10 mouse cellular contexts compared by ENCODE assay signal in the genomic region with DNA sequence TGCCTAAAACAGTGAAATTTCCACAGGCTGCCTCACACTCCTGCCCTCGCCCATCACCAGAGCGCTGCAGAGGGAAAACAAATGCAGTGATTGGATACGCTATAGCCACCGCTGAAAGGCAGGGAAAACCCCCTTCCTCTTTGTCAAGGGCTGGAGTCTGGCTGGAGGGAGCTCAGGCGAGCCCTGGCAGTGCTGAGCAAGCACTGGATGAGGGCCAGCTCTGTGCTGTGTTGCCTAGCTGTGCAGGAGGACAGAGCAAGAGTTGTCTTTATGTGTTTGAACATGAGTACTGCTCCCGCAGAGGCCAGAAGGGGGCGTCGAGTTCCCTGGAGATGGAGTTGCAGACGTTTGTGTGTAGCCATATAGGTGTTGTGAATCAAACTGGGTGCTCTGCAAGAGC. TPM values are rescaled to one million over a fixed set of nuclear protein-coding genes. Genes with fewer than 3 reads are reported as not detected.
A peak's percentile ranks its signal among the peaks of the same experiment; 100 is the strongest.
DNase-seq lines count a peak whose midpoint lies in the region; ATAC-seq and TF ChIP-seq lines count a peak whose summit lies in the region.
"Had no signal": no experiment of that assay in that cellular context is flagged by ENCODE, and none has a peak within 500 bp of the region (broad histone marks: within the 10 kb centered on the region; RNA-seq: fewer than 3 reads in every experiment).

No protein-coding gene starts in this region.

- H3K9me3 ChIP-seq in forebrain, embryonic 14.5 days (replicated peaks; ENCODE audit: control insufficient read depth, low read length) = no peaks in the 10 kb centered on the region
- H3K9me3 ChIP-seq in midbrain, postnatal 0 days (ENCODE audit: low read length) = no peaks in the 10 kb centered on the region
- H3K9me3 ChIP-seq: embryonic facial prominence, embryonic 15.5 days had no signal

- peak; percentile 51 for TF ChIP-seq CTCF in midbrain, postnatal 0 days (IDR thresholded peaks at IDR 0.05)

- peak; percentile 83 for ATAC-seq in forebrain, embryonic 14.5 days
- ATAC-seq in midbrain, postnatal 0 days (ENCODE audit: low FRiP score) = peak; percentile 65

- no peak overlapping the region for H3K4me3 ChIP-seq in forebrain, embryonic 14.5 days (ENCODE audit: low read depth, low read length)
- no peak overlapping the region for H3K4me3 ChIP-seq in midbrain, postnatal 0 days (ENCODE audit: low read depth, low read length)
- H3K4me3 ChIP-seq: embryonic facial prominence, embryonic 15.5 days; limb, embryonic 12.5 days had no signal

- no peaks in the 10 kb centered on the region for H3K36me3 ChIP-seq in forebrain, embryonic 14.5 days (ENCODE audit: control insufficient read depth, insufficient read depth, low read length)
- no peaks in the 10 kb centered on the region for H3K36me3 ChIP-seq in midbrain, postnatal 0 days (ENCODE audit: insufficient read depth, low read length)
- H3K36me3 ChIP-seq: embryonic facial prominence, embryonic 15.5 days; limb, embryonic 12.5 days had no signal

- H3K27me3 ChIP-seq in forebrain, embryonic 14.5 days (replicated peaks; ENCODE audit: control insufficient read depth, insufficient read depth, low read length) = no peaks in the 10 kb centered on the region
- no peaks in the 10 kb centered on the region for H3K27me3 ChIP-seq in midbrain, postnatal 0 days (ENCODE audit: insufficient read depth, low read length)
- H3K27me3 ChIP-seq: embryonic facial prominence, embryonic 15.5 days; limb, embryonic 12.5 days had no signal

- H3K4me1 ChIP-seq in forebrain, embryonic 14.5 days (ENCODE audit: control insufficient read depth, insufficient read depth, low read length) = peaks cover 26% of the 10 kb centered on the region
- no peaks in the 10 kb centered on the region for H3K4me1 ChIP-seq in midbrain, postnatal 0 days (ENCODE audit: insufficient read depth, low read length)

- DNase-seq in adrenal gland, postnatal 10 days = peak; percentile 69
- DNase-seq in adrenal gland, adult 18-20 months (ENCODE audit: low spot score in 2 of 2) = no peak
- DNase-seq in ovary, postnatal 36 days (ENCODE audit: low spot score) = peak; percentile 53
- DNase-seq in ovary, adult 18-20 months (ENCODE audit: low spot score) = no peak
- DNase-seq in forebrain, embryonic 14.5 days (ENCODE audit: low spot score) = peak; percentile 93
- peak; percentile 77 to 86 for DNase-seq in layer of hippocampus, postnatal 14 days (ENCODE audit: low spot score in 2 of 2)
- peak; percentile 94 for DNase-seq in midbrain, postnatal 0 days (ENCODE audit: low spot score)
- DNase-seq in spleen, postnatal 4 days (ENCODE audit: low spot score in 2 of 2) = no peak

- H3K9ac ChIP-seq in forebrain, embryonic 14.5 days (ENCODE audit: low read length) = no peak overlapping the region
- no peak overlapping the region for H3K9ac ChIP-seq in midbrain, postnatal 0 days (replicated peaks; ENCODE audit: low read length, poor library complexity, severe bottlenecking)
- H3K9ac ChIP-seq: embryonic facial prominence, embryonic 15.5 days; limb, embryonic 12.5 days had no signal

- peak overlapping the region; percentile 83 for H3K27ac ChIP-seq in forebrain, embryonic 14.5 days (ENCODE audit: low read depth, low read length)
- H3K27ac ChIP-seq in midbrain, postnatal 0 days (ENCODE audit: low read depth, low read length) = peak overlapping the region; percentile 65; the same call in 1 of the 2 replicates
- H3K27ac ChIP-seq: embryonic facial prominence, embryonic 15.5 days; limb, embryonic 12.5 days had no signal

- H3K4me2 ChIP-seq in forebrain, embryonic 14.5 days (ENCODE audit: low read length) = peak overlapping the region; percentile 6; the same call in 1 of the 2 replicates
- H3K4me2 ChIP-seq in midbrain, postnatal 0 days (ENCODE audit: low read depth, low read length, poor library complexity, severe bottlenecking) = no peak overlapping the region
- H3K4me2 ChIP-seq: embryonic facial prominence, embryonic 15.5 days; limb, embryonic 12.5 days had no signal

- 15% methylated on average over 9 of the region's 9 CpGs for WGBS in forebrain, embryonic 14.5 days
- WGBS in midbrain, postnatal 0 days = 22% methylated on average over 9 of the region's 9 CpGs

RNA-seq across cellular contexts. Expression of gene Znrf4, which starts 9.7 kb away (rescaled TPM):
- total RNA-seq in adrenal gland, postnatal 10 days (2021) = not detected
- not detected for total RNA-seq in adrenal gland, adult 18-20 months (2021)
- polyA plus RNA-seq in forebrain, embryonic 14.5 days (2014; fragmentation: Nextera tagmentation; extraction: Ambion mirVana) = 0.14 TPM in 1 of 2 replicates, not detected in the other
- total RNA-seq in layer of hippocampus, postnatal 14 days (2021) = not detected
- not detected in 2 replicates for total RNA-seq in midbrain, postnatal 0 days (2014; rRNA removed)
- not detected in 2 replicates for polyA plus RNA-seq in midbrain, postnatal 0 days (2015; fragmentation: Nextera tagmentation; extraction: Ambion mirVana)
- polyA plus RNA-seq: embryonic facial prominence, embryonic 15.5 days; limb, embryonic 12.5 days had no signal

RNA-seq across cellular contexts. Expression of gene Ptprs, which starts 26.2 kb away (rescaled TPM):
- total RNA-seq in adrenal gland, postnatal 10 days (2021) = 100 to 1,000 TPM in 1 of 2 experiments, 10 to 100 TPM in 1; 77.1 to 106 TPM
- 100 to 1,000 TPM; 130 to 188 TPM for total RNA-seq in adrenal gland, adult 18-20 months (2021)
- polyA plus RNA-seq in forebrain, embryonic 14.5 days (2014; fragmentation: Nextera tagmentation; extraction: Ambion mirVana) = 248 and 319 TPM in 2 replicates
- total RNA-seq in layer of hippocampus, postnatal 14 days (2021) = 100 to 1,000 TPM; 771 to 772 TPM
- 716 and 795 TPM in 2 replicates for total RNA-seq in midbrain, postnatal 0 days (2014; rRNA removed)
- 208 and 225 TPM in 2 replicates for polyA plus RNA-seq in midbrain, postnatal 0 days (2015; fragmentation: Nextera tagmentation; extraction: Ambion mirVana)

RNA-seq across cellular contexts. Expression of gene Gm20219, which starts 51.7 kb away (rescaled TPM):
- total RNA-seq in adrenal gland, postnatal 10 days (2021) = under 1 TPM; 0.69 to 0.70 TPM
- 1 to 10 TPM in 1 of 2 experiments, under 1 TPM in 1; 0.86 to 1.0 TPM for total RNA-seq in adrenal gland, adult 18-20 months (2021)
- 0.36 and 0.57 TPM in 2 replicates for polyA plus RNA-seq in forebrain, embryonic 14.5 days (2014; fragmentation: Nextera tagmentation; extraction: Ambion mirVana)
- 1 to 10 TPM; 1.9 to 2.1 TPM for total RNA-seq in layer of hippocampus, postnatal 14 days (2021)
- 0.22 TPM in 1 of 2 replicates, not detected in the other for total RNA-seq in midbrain, postnatal 0 days (2014; rRNA removed)
- polyA plus RNA-seq in midbrain, postnatal 0 days (2015; fragmentation: Nextera tagmentation; extraction: Ambion mirVana) = 0.26 and 0.56 TPM in 2 replicates

Comparison
In these comparisons a context has a peak if more than half of its experiments do, and no peak if none do; other contexts are left out.
1. DNase-seq: peak in adrenal gland, postnatal 10 days (single experiment), ovary, postnatal 36 days (single experiment), forebrain, embryonic 14.5 days (single experiment), layer of hippocampus, postnatal 14 days (2 of 2) and midbrain, postnatal 0 days (single experiment); none in adrenal gland, adult 18-20 months (0 of 2), ovary, adult 18-20 months (single experiment) and spleen, postnatal 4 days (0 of 2).